Mouse (Mus musculus) Patski (cell line): ENCODE measurements around the gene Slc16a12. TPM values are rescaled to one million over a fixed set of nuclear protein-coding genes. Genes with fewer than 3 reads are reported as not detected.
A peak's percentile ranks its signal among the peaks of the same experiment; 100 is the strongest.
"Not testable (repeated sequence)": the region's sequence is repeated elsewhere in the genome, so short reads cannot be mapped to it uniquely, and the experiment has no call there.

Experiments used
- ATAC-seq: fragments of 100-300 bp; one replicate; pipeline ENCODE4 v1.8.0; 2021
- CTCF ChIA-PET: fragments of 350-600 bp; sonication (Branson Sonifier 250); formaldehyde crosslinking; loops from one replicate; lab custom pipeline; 2022; ENCODE audit warnings: inconsistent platforms; lab: Charles Lee
- POLR2A ChIA-PET: fragments of 350-600 bp; sonication (Branson Sonifier 250); formaldehyde crosslinking; loops from one replicate; lab custom pipeline; 2022; ENCODE audit warnings: antibody characterized with exemption, inconsistent platforms; lab: Charles Lee
- DNase-seq: peaks from one replicate; pipeline ENCODE4 v3.0.0-alpha.2; 2011; ENCODE audit warnings: low read depth, low spot score
- H3K27me3 ChIP-seq: fragments of 371-371 bp; one replicate; pipeline ENCODE4 v1.5.1; 2021
- CTCF ChIP-seq: fragments of 100-300 bp; IDR thresholded peaks from one replicate; pipeline ENCODE4 v1.5.1; 2021
- in situ Hi-C: fragments of 300-500 bp; cut with MboI; formaldehyde crosslinking; loops from 3 replicates; pipeline ENCODE4 v1.11.1; 2018; ENCODE audit warnings: low pct_unique_long_range_greater_than_20kb, mixed read lengths
- polyA plus RNA-seq: library from polyadenylated mRNA; unstranded; gene quantifications from one replicate; pipeline ENCODE4 v1.2.3, GENCODE M21; 2021

Slc16a12 gene
- polyA plus RNA-seq, 1 experiment from 2014 or later: 0.19 TPM

- DNase-seq: no peak
- TF ChIP-seq CTCF: no peak
- in situ Hi-C loops: no loop called here
- POLR2A ChIA-PET: no interaction called here
- CTCF ChIA-PET: interaction anchor here (0.7 to 3.6 kb wide), 5 partner anchors 10 to 36 kb away, joined by 3 to 14 read pairs (median 3); no protein-coding TSS in a partner anchor
- peaks cover 4% of the 10 kb centered on the region for H3K27me3 ChIP-seq
- ATAC-seq: no peak
Observed at GRCm38 (mm10) chr19:34753243-34753642, 6.2 kb upstream of the Slc16a12 start.

DNA sequence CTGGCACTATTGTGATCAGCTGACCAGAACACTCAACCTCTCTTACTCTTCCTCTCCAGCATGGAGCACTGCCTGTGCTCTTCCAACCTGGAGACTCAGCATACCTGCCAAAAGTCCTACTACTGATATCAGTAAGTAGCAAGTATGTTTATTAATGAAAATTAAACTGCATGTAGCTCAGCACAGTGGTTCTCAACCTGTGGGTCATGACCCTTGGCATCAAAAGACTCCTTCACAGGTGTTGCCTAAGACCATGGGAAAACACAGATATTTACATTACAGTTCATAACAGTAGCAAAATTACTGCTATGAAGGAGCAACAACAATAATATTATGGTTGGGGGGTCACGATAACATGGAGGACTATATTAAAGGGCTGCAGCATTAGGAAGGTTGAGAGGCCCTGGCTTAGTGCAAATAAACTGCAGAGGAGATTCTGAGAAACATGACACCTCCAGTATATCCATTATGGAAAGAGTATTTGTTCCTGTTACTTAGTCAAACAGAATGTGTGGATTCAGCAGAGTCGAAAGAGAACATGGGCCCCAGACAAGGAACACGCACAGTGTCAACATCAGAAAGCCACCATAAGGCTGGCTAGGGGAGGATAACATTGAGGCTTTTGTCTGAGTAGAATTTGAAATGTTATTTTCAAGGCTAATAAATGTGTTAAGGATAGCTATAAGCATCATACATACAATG lies 5.5 kb upstream of the Slc16a12 start:
- peaks cover 4% of the 10 kb centered on the region for H3K27me3 ChIP-seq
- POLR2A ChIA-PET: no interaction called here
- no peak for DNase-seq
- no peak for TF ChIP-seq CTCF
- ATAC-seq: no peak
- in situ Hi-C loops: no loop called here
- CTCF ChIA-PET: interaction anchor here (0.7 to 3.6 kb wide), 6 partner anchors 11 to 67 kb away, joined by 3 to 14 read pairs (median 3); no protein-coding TSS in a partner anchor

- DNase-seq: no peak
- in situ Hi-C loops: no loop called here
- peak; percentile 43 for TF ChIP-seq CTCF
- no peak for ATAC-seq
- peaks cover 15% of the 10 kb centered on the region for H3K27me3 ChIP-seq
- ChIA-PET POLR2A (no interaction called here), CTCF (interaction anchor here (0.6 to 3.6 kb wide), 9 partner anchors 11 to 200 kb away, joined by 3 to 14 read pairs (median 3); no protein-coding TSS in a partner anchor)
Observed at GRCm38 (mm10) chr19:34751150-34751549, 4.1 kb upstream of the Slc16a12 start.

DNA sequence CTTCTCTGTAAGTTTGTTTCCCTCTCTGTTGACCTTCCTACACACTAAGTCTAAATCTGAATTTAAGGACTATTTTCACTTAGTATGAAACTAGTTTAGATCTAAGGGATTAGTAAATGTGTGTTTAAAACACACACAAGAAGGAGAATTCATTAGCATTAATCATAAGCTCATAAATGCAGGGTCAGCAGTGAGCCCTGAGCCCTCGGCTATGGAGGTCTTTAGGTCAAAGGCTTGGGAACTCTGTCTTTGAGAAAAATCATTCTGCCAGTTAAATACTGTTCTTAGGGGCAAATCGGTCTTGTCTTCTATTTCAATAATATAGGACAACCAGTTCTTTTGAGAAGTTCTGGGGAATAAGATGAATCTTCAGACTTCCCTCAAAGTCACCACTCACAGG lies 1.9 kb upstream of the Slc16a12 start:
- no peak for TF ChIP-seq CTCF
- CTCF ChIA-PET: interaction anchor here (2.9 kb wide), 1 partner anchor 29 kb away, joined by 8 read pairs; no protein-coding TSS in a partner anchor
- in situ Hi-C loops: no loop called here
- DNase-seq (no peak), ATAC-seq (no peak)
- POLR2A ChIA-PET: no interaction called here
- H3K27me3 ChIP-seq: peaks cover 27% of the 10 kb centered on the region

GRCm38 (mm10) chr19:34747969-34748368 lies 880 bp upstream of the Slc16a12 start:
- in situ Hi-C loops, POLR2A ChIA-PET, DNase-seq, ATAC-seq: not testable (repeated sequence)
- H3K27me3 ChIP-seq: peaks cover 28% of the 10 kb centered on the region
- CTCF ChIA-PET: interaction anchor here (1.2 to 2.9 kb wide), 2 partner anchors 23 to 28 kb away, joined by 3 to 8 read pairs; no protein-coding TSS in a partner anchor

GRCm38 (mm10) chr19:34746201-34746600 lies 888 bp downstream of the Slc16a12 start:
- H3K27me3 ChIP-seq: peaks cover 30% of the 10 kb centered on the region
- DNase-seq (no peak), ATAC-seq (no peak)
- TF ChIP-seq CTCF: no peak
- POLR2A ChIA-PET: no interaction called here
- CTCF ChIA-PET: interaction anchor here (1.0 to 2.9 kb wide), 4 partner anchors 11 to 26 kb away, joined by 3 to 8 read pairs (median 4); no protein-coding TSS in a partner anchor
- in situ Hi-C loops: no loop called here

DNA sequence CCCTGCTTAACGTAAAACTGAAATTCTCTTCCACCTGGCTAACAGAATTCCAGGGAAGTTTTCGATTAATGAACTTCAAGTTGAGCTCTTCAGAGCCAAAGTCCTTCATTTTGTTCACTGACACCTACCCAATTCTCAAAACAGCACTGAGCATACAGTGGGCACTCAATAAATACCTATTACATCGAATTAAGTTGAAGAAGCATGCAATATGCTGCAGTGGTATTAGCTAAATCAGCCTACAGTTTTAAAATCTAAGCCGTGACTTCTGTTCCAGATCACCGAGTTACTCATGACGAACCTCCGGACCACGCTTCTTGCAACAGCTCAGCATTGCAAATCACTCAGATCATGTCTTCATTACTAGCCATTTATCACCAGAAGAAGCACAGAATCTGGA lies 2.1 kb downstream of the Slc16a12 start:
- no peak for TF ChIP-seq CTCF
- POLR2A ChIA-PET: interaction anchor here (0.6 kb wide), 1 partner anchor 79 kb away, joined by 3 read pairs; no protein-coding TSS in a partner anchor
- peaks cover 26% of the 10 kb centered on the region for H3K27me3 ChIP-seq
- in situ Hi-C loops: no loop called here
- no peak for ATAC-seq
- DNase-seq: no peak
- CTCF ChIA-PET: interaction anchor here (0.8 to 1.9 kb wide), 5 partner anchors 12 to 23 kb away, joined by 3 to 5 read pairs (median 3); no protein-coding TSS in a partner anchor

DNA sequence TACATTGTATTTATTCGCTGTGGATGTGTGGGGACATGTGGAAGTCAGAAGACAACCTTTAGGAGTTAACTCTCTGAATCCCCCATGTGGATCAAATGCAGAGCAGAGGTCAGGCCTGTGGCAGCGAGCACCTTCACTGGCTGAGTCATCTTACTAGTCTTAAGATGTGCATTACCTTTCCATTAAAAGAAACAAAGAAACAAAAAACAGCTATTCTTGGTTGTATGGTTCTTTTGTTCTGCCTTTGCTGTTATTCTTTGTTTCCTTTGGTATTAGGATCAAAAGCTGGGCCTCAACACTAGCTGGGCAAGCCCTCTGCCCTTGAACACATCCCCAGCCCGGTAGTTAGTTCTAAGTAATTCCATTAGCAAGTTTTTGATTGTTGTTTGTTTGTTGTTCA lies 9.2 kb downstream of the Slc16a12 start:
- TF ChIP-seq CTCF: no peak
- DNase-seq: no peak
- H3K27me3 ChIP-seq: peaks cover 1% of the 10 kb centered on the region
- POLR2A ChIA-PET: no interaction called here
- CTCF ChIA-PET: interaction anchor here (1.0 to 1.4 kb wide), 3 partner anchors 17 to 52 kb away, joined by 3 to 4 read pairs (median 3); no protein-coding TSS in a partner anchor
- in situ Hi-C loops: no loop called here
- ATAC-seq: no peak

GRCm38 (mm10) chr19:34735900-34736299 lies 11.2 kb downstream of the Slc16a12 start:
- H3K27me3 ChIP-seq: no peaks in the 10 kb centered on the region
- DNase-seq: no peak
- CTCF ChIA-PET: no interaction called here
- in situ Hi-C loops: no loop called here
- no peak for ATAC-seq
- POLR2A ChIA-PET: no interaction called here
- TF ChIP-seq CTCF: no peak

GRCm38 (mm10) chr19:34733020-34733419 lies 14.1 kb downstream of the Slc16a12 start:
- no peaks in the 10 kb centered on the region for H3K27me3 ChIP-seq
- no peak for TF ChIP-seq CTCF
- ATAC-seq (no peak), DNase-seq (no peak)
- in situ Hi-C loops: no loop called here
- POLR2A ChIA-PET: interaction anchor here (0.5 kb wide), 1 partner anchor 1475 kb away, joined by 4 read pairs; no protein-coding TSS in a partner anchor
- CTCF ChIA-PET: interaction anchor here (0.9 to 1.2 kb wide), 2 partner anchors 13 to 32 kb away, joined by 3 to 4 read pairs; no protein-coding TSS in a partner anchor

- in situ Hi-C loops: no loop called here
- DNase-seq: no peak
- H3K27me3 ChIP-seq: no peaks in the 10 kb centered on the region
- POLR2A ChIA-PET: no interaction called here
- no peak for TF ChIP-seq CTCF
- ATAC-seq: no peak
- CTCF ChIA-PET: interaction anchor here (1.4 kb wide), 1 partner anchor 13 kb away, joined by 3 read pairs; no protein-coding TSS in a partner anchor
Observed at GRCm38 (mm10) chr19:34731356-34731755, 15.7 kb downstream of the Slc16a12 start.
